Mouse (Mus musculus) telencephalon, adult 2 months (tissue): ENCODE measurements around the gene Gm20388.
"Not testable (repeated sequence)": the region's sequence is repeated elsewhere in the genome, so short reads cannot be mapped to it uniquely, and the experiment has no call there.

Source experiments
- DNase-seq: peaks from one replicate; pipeline ENCODE4 v3.0.0-alpha.2; 2011; ENCODE audit warnings: low read depth, low spot score

Gene Gm20388

GRCm38 (mm10) chr8:120760341-120761215 lies 849.9 kb downstream of the Gm20388 start:
- DNase-seq = no peak

GRCm38 (mm10) chr8:120763267-120763666 lies 852.6 kb downstream of the Gm20388 start:
- peak; percentile 45 for DNase-seq

- no peak for DNase-seq
These were observed 854.0 kb downstream of the Gm20388 start for GRCm38 (mm10) chr8:120764638-120765037.

- no peak for DNase-seq
These were observed 856.0 kb downstream of the Gm20388 start for GRCm38 (mm10) chr8:120766622-120767021.

- DNase-seq = no peak
These were observed 858.0 kb downstream of the Gm20388 start for GRCm38 (mm10) chr8:120768454-120769218.

DNA sequence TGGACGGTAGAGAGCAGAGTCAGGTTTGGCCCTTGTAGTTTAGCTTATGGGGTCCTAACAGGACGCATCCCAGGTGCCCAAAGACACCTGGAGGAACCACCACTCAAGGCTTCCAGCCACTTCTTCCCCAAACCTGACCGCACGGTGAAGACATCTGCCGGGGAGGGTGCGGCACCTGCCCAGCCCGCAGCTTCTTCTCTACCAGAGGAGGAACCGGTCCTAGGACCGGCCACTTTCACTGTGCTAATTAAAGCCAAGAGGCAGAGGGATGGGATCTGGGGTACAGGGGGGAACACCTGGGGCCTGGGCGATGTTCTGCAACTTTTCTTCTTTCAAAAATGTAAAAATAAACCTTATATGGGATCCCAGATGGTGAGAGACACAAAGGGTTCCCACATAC lies 866.5 kb downstream of the Gm20388 start:
- DNase-seq = no peak

GRCm38 (mm10) chr8:120777732-120778131 lies 867.1 kb downstream of the Gm20388 start:
- DNase-seq = no peak

DNA sequence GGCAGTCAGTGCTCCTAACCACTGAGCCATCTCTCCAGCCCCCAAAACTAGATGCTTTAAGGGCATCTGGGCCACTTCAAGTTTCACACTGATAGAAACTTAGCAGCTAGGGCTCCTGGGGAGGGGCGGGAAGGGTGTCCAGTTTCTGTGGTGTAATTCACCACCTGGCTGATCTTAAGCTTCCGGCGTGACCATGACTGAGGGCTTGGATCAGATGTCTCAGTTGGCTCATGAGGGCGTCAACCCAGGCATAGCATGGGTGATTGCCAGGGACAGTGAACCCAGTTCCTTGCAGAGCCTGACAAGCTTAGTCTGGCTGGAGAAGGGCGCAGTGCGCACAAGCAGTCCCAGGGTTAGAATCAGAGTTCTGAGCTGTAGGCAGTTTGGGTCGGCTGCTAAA lies 868.5 kb downstream of the Gm20388 start:
- no peak for DNase-seq

- DNase-seq = no peak
These were observed 873.1 kb downstream of the Gm20388 start for GRCm38 (mm10) chr8:120783781-120784180.

DNA sequence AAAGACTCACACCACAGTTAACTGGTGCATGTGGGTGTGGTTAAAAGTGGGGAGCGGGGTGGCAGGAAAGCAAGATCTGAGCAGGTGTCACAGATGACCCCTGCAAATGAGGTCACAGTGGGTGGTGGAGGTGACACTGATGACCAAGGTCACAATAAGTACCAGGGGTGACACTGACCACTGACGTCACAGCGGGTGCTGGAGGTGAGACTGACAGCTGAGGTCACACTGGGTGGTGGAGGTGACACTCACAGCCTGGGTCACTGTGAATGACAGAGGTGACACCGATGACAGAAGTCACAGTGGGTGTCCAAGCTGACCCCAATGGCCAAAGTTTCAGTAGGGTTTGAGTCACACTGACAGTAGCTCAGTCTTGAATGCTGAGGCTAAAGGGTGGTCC lies 876.1 kb downstream of the Gm20388 start:
- no peak for DNase-seq

GRCm38 (mm10) chr8:120787631-120788030 lies 877.0 kb downstream of the Gm20388 start:
- no peak for DNase-seq

GRCm38 (mm10) chr8:120792710-120793109 lies 882.1 kb downstream of the Gm20388 start:
- no peak for DNase-seq

DNA sequence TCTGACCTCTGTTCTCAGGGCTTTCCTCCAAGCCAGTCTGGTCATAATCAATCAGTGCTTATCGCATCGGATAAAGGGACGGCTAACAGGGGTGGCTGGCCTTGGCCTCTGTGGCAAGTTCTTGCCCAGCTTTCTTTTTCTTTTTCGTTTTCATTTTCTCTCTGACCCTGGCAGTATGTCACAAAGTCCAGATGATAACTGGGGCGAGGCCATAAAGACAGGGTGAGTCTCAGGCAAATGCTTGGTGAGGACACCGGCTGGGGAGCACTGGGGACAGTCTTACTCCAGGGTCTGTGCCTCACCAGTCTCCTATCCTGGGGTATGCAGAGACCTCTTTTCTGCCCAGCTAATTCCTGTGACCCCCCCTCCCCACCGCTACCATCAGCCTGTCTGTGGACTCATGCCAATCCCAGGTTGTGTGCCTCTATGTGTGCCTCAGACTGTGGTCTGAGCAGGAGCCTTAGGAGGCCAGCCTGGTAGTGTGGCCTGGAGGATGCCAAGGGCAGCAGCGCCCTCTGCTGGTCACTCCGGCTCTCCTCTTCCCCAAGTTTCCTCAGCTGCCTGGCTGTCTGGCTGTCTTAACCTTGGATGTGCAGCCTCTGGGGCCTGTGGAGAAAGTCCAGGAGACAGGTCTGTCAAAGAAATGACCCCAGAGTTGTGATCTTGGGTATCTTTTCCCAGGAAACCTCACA lies 885.4 kb downstream of the Gm20388 start:
- DNase-seq = peak; percentile 26

DNA sequence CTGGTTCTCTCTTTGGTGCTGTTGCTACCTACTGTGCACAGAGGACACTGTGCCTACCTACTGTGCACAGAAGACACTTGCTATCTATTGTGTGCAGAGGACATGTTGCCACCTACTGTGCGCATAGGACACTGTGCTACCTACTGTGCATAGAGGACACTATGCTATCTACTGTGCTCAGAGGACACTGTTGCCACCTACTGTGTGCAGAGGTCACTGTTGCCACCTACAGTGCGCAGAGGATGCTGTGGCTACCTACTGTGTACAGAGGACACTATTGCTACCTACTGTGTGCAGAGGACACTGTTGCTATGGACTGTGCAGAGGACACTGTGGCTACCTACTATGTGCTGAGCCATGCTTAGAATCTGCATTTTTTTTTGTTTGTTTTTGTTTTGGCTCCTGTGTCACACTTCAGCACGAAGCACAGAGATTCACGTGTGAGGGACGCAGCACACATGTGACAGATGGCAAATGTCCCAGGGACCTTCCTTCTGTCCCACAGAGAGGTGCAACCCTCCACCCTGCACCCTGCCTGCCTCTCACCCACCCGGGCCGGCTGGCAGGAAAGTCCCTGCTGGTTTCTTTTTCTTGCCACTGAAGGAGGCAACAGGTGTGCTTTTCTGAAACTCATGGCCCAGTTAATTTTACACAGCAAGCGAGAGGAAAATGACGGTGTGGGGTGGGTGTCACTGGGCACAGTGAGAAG lies 886.5 kb downstream of the Gm20388 start:
- no peak for DNase-seq

- no peak for DNase-seq
These were observed 889.7 kb downstream of the Gm20388 start for GRCm38 (mm10) chr8:120800308-120800865.

- DNase-seq = not testable (repeated sequence)
These were observed 893.2 kb downstream of the Gm20388 start for GRCm38 (mm10) chr8:120803661-120804375.

- DNase-seq = no peak
These were observed 894.1 kb downstream of the Gm20388 start for GRCm38 (mm10) chr8:120804741-120805140.

DNA sequence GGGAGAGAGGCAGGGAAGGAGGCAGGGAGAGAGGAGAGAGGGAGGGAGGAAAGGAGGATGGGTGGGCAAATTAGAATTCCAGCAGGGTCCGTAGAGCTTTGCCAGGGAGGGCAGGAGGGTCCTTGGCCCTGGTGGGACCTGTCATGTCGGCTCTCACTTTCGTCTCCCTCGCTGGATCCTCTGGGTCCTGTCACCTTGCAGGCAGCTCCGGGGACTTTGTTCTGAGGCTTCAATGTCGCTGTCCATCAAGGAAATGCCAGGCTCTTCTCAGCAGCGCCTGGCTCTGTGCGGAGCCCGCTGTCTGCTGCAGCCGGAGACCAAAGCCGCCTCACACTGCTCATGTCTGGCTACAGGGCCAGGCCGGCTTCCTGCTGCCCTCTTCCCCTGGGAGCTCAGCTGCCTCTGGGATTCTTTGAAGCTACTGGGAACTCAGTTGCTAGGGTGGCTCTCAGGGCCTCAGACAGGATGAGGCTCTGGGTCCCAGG lies 896.2 kb downstream of the Gm20388 start:
- no peak for DNase-seq

- no peak for DNase-seq
These were observed 897.1 kb downstream of the Gm20388 start for GRCm38 (mm10) chr8:120807719-120808118.

GRCm38 (mm10) chr8:120809050-120809449 lies 898.4 kb downstream of the Gm20388 start:
- no peak for DNase-seq
